In the genomic region with DNA sequence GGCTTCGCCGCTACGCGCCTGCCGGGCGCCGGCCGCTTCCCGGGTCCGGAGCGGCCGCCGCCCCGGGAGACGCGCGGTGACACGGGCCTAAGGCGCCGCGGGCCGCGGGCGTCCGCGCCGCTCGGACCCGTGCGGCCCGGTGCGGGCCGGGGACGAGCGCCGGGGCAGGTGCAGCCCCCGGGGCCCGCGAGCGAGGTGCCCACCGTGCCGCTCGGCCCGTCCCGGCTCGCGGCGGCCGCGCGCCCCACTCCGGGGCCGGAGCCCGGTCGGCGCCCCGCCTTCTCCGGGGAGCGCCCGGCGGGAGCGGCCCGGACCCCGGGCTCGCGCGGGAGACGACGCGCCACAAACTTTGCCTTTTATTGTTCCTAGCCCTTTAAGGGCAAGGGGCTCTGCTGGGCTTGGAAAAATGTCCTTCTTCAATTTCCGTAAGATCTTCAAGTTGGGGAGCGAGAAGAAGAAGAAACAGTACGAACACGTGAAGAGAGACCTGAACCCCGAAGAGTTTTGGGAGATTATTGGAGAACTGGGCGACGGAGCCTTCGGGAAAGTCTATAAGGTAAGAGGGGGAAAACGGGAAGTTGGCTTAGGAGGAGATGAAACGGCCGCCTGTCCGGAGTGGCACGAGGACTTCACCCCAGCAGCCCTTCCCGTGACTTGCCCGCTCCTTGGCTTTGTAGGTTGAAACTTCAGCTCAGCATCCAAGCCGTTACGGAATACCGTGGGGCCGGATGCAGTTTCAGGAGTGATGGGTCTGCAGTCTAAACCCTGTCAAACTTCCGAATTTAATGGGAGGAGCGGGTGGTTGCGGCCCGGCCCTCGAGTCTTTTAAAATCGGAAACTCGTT, we compare ENCODE assay signal across 8 mouse cellular contexts. TPM values are rescaled to one million over a fixed set of nuclear protein-coding genes. Genes with fewer than 3 reads are reported as not detected.
DNase-seq lines count a peak whose midpoint lies in the region; ATAC-seq and TF ChIP-seq lines count a peak whose summit lies in the region.

No protein-coding gene starts in this region.

- H3K4me2 ChIP-seq in intestine, embryonic 14.5 days (ENCODE audit: low read length): peak overlapping the region; percentile 85
- peak overlapping the region; percentile 86 for H3K4me2 ChIP-seq in liver, postnatal 0 days (ENCODE audit: low read depth, low read length)
- peak overlapping the region; percentile 97 for H3K4me2 ChIP-seq in neural tube, embryonic 13.5 days

- intact Hi-C loops in gastrocnemius, postnatal 14 days (cut with DNase I; ENCODE audit: low total_unique reads): no loop called here

- H3K27me3 ChIP-seq in MEL (ENCODE audit: control insufficient read depth in 1 of 2, insufficient read depth in 2 of 2, low read length in 2 of 2): no peaks in the 10 kb centered on the region
- no peaks in the 10 kb centered on the region for H3K27me3 ChIP-seq in intestine, embryonic 14.5 days (replicated peaks; ENCODE audit: control insufficient read depth, insufficient read depth, low read length)
- H3K27me3 ChIP-seq in liver, postnatal 0 days (ENCODE audit: insufficient read depth, low read length): no peaks in the 10 kb centered on the region
- H3K27me3 ChIP-seq in neural tube, embryonic 13.5 days: no peaks in the 10 kb centered on the region

- no peak for TF ChIP-seq RAD21 in MEL (IDR thresholded peaks at IDR 0.05; ENCODE audit: low read depth, low read length)

- H3K27ac ChIP-seq in MEL (ENCODE audit: control insufficient read depth, low read depth, low read length): peak overlapping the region; percentile 80
- peak overlapping the region; percentile 97 for H3K27ac ChIP-seq in intestine, embryonic 14.5 days (ENCODE audit: low read depth)
- peak overlapping the region; percentile 99 for H3K27ac ChIP-seq in liver, postnatal 0 days (ENCODE audit: low read depth)
- H3K27ac ChIP-seq in neural tube, embryonic 13.5 days (replicated peaks): peak overlapping the region; percentile 95

- TF ChIP-seq EP300 in MEL (IDR thresholded peaks at IDR 0.05; ENCODE audit: low read depth in 1 of 2, low read length in 2 of 2): peak; percentile 27 to 39; a peak in 1 of 4 replicates
- no peak for TF ChIP-seq EP300 in liver, postnatal 0 days (IDR thresholded peaks at IDR 0.05; ENCODE audit: low read depth)

- WGBS in intestine, embryonic 14.5 days: under 1% methylated on average over 73 of the region's 96 CpGs
- WGBS in liver, postnatal 0 days (ENCODE audit: insufficient replicate concordance): under 1% methylated on average over 71 of the region's 96 CpGs
- WGBS in neural tube, embryonic 13.5 days: under 1% methylated on average over 65 of the region's 96 CpGs

- peaks cover 9 to 15% of the 10 kb centered on the region in 2 experiments for H3K4me1 ChIP-seq in MEL (ENCODE audit: control insufficient read depth in 1 of 2, insufficient read depth in 2 of 2, low read length in 2 of 2)
- H3K4me1 ChIP-seq in intestine, embryonic 14.5 days (replicated peaks; ENCODE audit: control insufficient read depth, insufficient read depth, low read length): peaks cover 22% of the 10 kb centered on the region
- H3K4me1 ChIP-seq in liver, postnatal 0 days (ENCODE audit: insufficient read depth): peaks cover 21% of the 10 kb centered on the region
- peaks cover 32% of the 10 kb centered on the region for H3K4me1 ChIP-seq in neural tube, embryonic 13.5 days (replicated peaks)

- ATAC-seq in intestine, embryonic 14.5 days (replicated peaks; ENCODE audit: low FRiP score, low TSS enrichment, low read depth): peak; percentile 70
- peak; percentile 72 for ATAC-seq in liver, postnatal 0 days
- peak; percentile 86 for ATAC-seq in neural tube, embryonic 13.5 days (ENCODE audit: low read depth)

- H3K9me3 ChIP-seq in MEL (replicated peaks; ENCODE audit: insufficient read depth, low read length): no peaks in the 10 kb centered on the region
- no peaks in the 10 kb centered on the region for H3K9me3 ChIP-seq in intestine, embryonic 14.5 days (ENCODE audit: control insufficient read depth, low read length)
- no peaks in the 10 kb centered on the region for H3K9me3 ChIP-seq in liver, postnatal 0 days (ENCODE audit: low read length)
- H3K9me3 ChIP-seq in neural tube, embryonic 13.5 days: no peaks in the 10 kb centered on the region

- peak; percentile 68 for DNase-seq in 3T3-L1 (ENCODE audit: low read depth, low spot score)
- DNase-seq in MEL (ENCODE audit: low read depth, low spot score): peak; percentile 80
- peak; percentile 41 to 45 for DNase-seq in cerebellum, postnatal 10 days
- DNase-seq in gastrocnemius, postnatal 14 days: peak; percentile 16
- DNase-seq in intestine, embryonic 14.5 days (ENCODE audit: low spot score): peak; percentile 78
- DNase-seq in liver, postnatal 0 days: peak; percentile 50
- peak; percentile 27 for DNase-seq in urinary bladder, adult 2 months (ENCODE audit: low spot score)

- H3K79me2 ChIP-seq in MEL (ENCODE audit: control insufficient read depth, insufficient read depth, low read length, poor library complexity): peaks cover 43% of the 10 kb centered on the region

- TF ChIP-seq POLR2A in MEL (IDR thresholded peaks at IDR 0.05; ENCODE audit: control insufficient read depth in 1 of 2, insufficient read depth in 1 of 2, low read depth in 1 of 2, low read length in 2 of 2, poor library complexity in 1 of 2): peak in 1 of 2 experiments; percentile 14; a peak in 1 of 4 replicates

- peak overlapping the region; percentile 92 for H3K9ac ChIP-seq in MEL (ENCODE audit: control insufficient read depth, low read depth, low read length, poor library complexity, severe bottlenecking)
- H3K9ac ChIP-seq in intestine, embryonic 14.5 days (ENCODE audit: low read length): peak overlapping the region; percentile 97
- H3K9ac ChIP-seq in liver, postnatal 0 days (replicated peaks): peak overlapping the region; percentile 96
- peak overlapping the region; percentile 96 for H3K9ac ChIP-seq in neural tube, embryonic 13.5 days

- H3K4me3 ChIP-seq in MEL (ENCODE audit: control insufficient read depth in 1 of 2, insufficient read depth in 1 of 2, low read depth in 2 of 2, low read length in 2 of 2): peak overlapping the region; percentile 96 to 99
- peak overlapping the region; percentile 90 for H3K4me3 ChIP-seq in intestine, embryonic 14.5 days (ENCODE audit: low read depth, low read length)
- H3K4me3 ChIP-seq in liver, postnatal 0 days (ENCODE audit: low read depth, low read length): peak overlapping the region; percentile 70
- peak overlapping the region; percentile 79 for H3K4me3 ChIP-seq in neural tube, embryonic 13.5 days

- peaks cover 0 to 27% of the 10 kb centered on the region in 2 experiments; a peak in 3 of 4 replicates for H3K36me3 ChIP-seq in MEL (ENCODE audit: control insufficient read depth in 1 of 2, insufficient read depth in 2 of 2, low read length in 2 of 2)
- no peaks in the 10 kb centered on the region for H3K36me3 ChIP-seq in intestine, embryonic 14.5 days (ENCODE audit: control insufficient read depth, insufficient read depth, low read length)
- no peaks in the 10 kb centered on the region for H3K36me3 ChIP-seq in liver, postnatal 0 days (replicated peaks; ENCODE audit: insufficient read depth, low read length)
- H3K36me3 ChIP-seq in neural tube, embryonic 13.5 days: no peaks in the 10 kb centered on the region

- no peak for TF ChIP-seq CTCF in MEL (IDR thresholded peaks at IDR 0.05 in 2 of 3, conservative IDR thresholded peaks at IDR 0.05 in 1 of 3; ENCODE audit: control insufficient read depth in 1 of 3, insufficient read depth in 1 of 3, low read depth in 2 of 3, low read length in 3 of 3, poor library complexity in 1 of 3, severe bottlenecking in 1 of 3)
- no peak for TF ChIP-seq CTCF in liver, postnatal 0 days (IDR thresholded peaks at IDR 0.05; ENCODE audit: low read depth)

TF ChIP-seq in MEL, 35 proteins besides CTCF, POLR2A, EP300 and RAD21 (continues in another document):
- no peak for TF ChIP-seq MYB (IDR thresholded peaks at IDR 0.05; ENCODE audit: low read depth, low read length)
- no peak for TF ChIP-seq TCF12 (IDR thresholded peaks at IDR 0.05; ENCODE audit: low read depth, low read length)
- no peak for TF ChIP-seq BHLHE40 (IDR thresholded peaks at IDR 0.05; ENCODE audit: borderline replicate concordance, low read depth, low read length)
- TF ChIP-seq RCOR1 (IDR thresholded peaks at IDR 0.05; ENCODE audit: low read depth, low read length): 0 out of 2 replicates have a peak, but pooled peaks have one; percentile 33
- no peak for TF ChIP-seq ZC3H11A (IDR thresholded peaks at IDR 0.05; ENCODE audit: low read depth, low read length)
- no peak for TF ChIP-seq GATA1 (IDR thresholded peaks at IDR 0.05; ENCODE audit: low read depth, low read length)
- no peak for TF ChIP-seq ZKSCAN1 (IDR thresholded peaks at IDR 0.05; ENCODE audit: low read depth, low read length)
- peak; percentile 68 for TF ChIP-seq SIN3A (IDR thresholded peaks at IDR 0.05; ENCODE audit: low read length)
- no peak; the same call in 1 of the 2 replicates for TF ChIP-seq HCFC1 (IDR thresholded peaks at IDR 0.05; ENCODE audit: low read depth, low read length)
- TF ChIP-seq SMC3 (IDR thresholded peaks at IDR 0.05; ENCODE audit: low read depth, low read length): no peak
- peak; percentile 83; the same call in 1 of the 2 replicates for TF ChIP-seq UBTF (IDR thresholded peaks at IDR 0.05; ENCODE audit: borderline replicate concordance, insufficient read depth, low read depth, low read length)
- TF ChIP-seq ZMIZ1 (IDR thresholded peaks at IDR 0.05; ENCODE audit: low read depth, low read length): 0 out of 2 replicates have a peak, but pooled peaks have one; percentile 50

RNA-seq across cellular contexts. Expression of a gene that starts 0.5 kb away (rescaled TPM):
- total RNA-seq in MEL (2012; rRNA removed): 58.2 and 65.0 TPM in 2 replicates
- 100 to 1,000 TPM in 1 of 2 experiments, 10 to 100 TPM in 1; 88.2 to 103 TPM for polyA plus RNA-seq in MEL (2012; ENCODE audit: insufficient read depth in 1 of 2, insufficient read length in 2 of 2, low read depth in 1 of 2, low replicate concordance in 2 of 2, missing spikeins in 1 of 2)
- 10 to 100 TPM; 25.6 to 28.4 TPM for total RNA-seq in gastrocnemius, postnatal 14 days (2021)
- 21.1 and 24.5 TPM in 2 replicates for polyA plus RNA-seq in intestine, embryonic 14.5 days (2014; fragmentation: Nextera tagmentation; extraction: Ambion mirVana)
- 6.0 and 6.5 TPM in 2 replicates for polyA plus RNA-seq in liver, postnatal 0 days (2015; fragmentation: Nextera tagmentation; extraction: Ambion mirVana)
- 6.9 and 8.7 TPM in 2 replicates for polyA plus RNA-seq in neural tube, embryonic 13.5 days (2015; fragmentation: Nextera tagmentation; extraction: Ambion mirVana)
- 49.5 and 51.5 TPM in 2 replicates for polyA plus RNA-seq in urinary bladder, adult 2 months (2012; rRNA removed)

RNA-seq across cellular contexts. Expression of a gene that starts 42.7 kb away (rescaled TPM):
- 9.7 and 10.2 TPM in 2 replicates for total RNA-seq in MEL (2012; rRNA removed)
- polyA plus RNA-seq in MEL (2012; ENCODE audit: insufficient read depth in 1 of 2, insufficient read length in 2 of 2, low read depth in 1 of 2, low replicate concordance in 2 of 2, missing spikeins in 1 of 2): 10 to 100 TPM in 1 of 2 experiments, not detected in 1; 13.6 TPM
- 10 to 100 TPM in 1 of 2 experiments, 1 to 10 TPM in 1; 6.8 to 11.2 TPM for total RNA-seq in gastrocnemius, postnatal 14 days (2021)
- polyA plus RNA-seq in intestine, embryonic 14.5 days (2014; fragmentation: Nextera tagmentation; extraction: Ambion mirVana): 53.5 and 60.1 TPM in 2 replicates
- 4.4 and 5.4 TPM in 2 replicates for polyA plus RNA-seq in liver, postnatal 0 days (2015; fragmentation: Nextera tagmentation; extraction: Ambion mirVana)
- 33.0 and 34.0 TPM in 2 replicates for polyA plus RNA-seq in neural tube, embryonic 13.5 days (2015; fragmentation: Nextera tagmentation; extraction: Ambion mirVana)
- polyA plus RNA-seq in urinary bladder, adult 2 months (2012; rRNA removed): 19.4 and 21.2 TPM in 2 replicates

Comparison
In these comparisons a context has a peak if more than half of its experiments do, and no peak if none do; other contexts are left out.
1. Peak in every context shown above with its lines: DNase-seq, ATAC-seq, H3K4me3 ChIP-seq and H3K27ac ChIP-seq.
2. DNase-seq: peak in every context shown above with its lines; median percentile 80 in MEL; 78 in intestine, embryonic 14.5 days; 68 in 3T3-L1; 50 in liver, postnatal 0 days; 43 in cerebellum, postnatal 10 days; 27 in urinary bladder, adult 2 months; 16 in gastrocnemius, postnatal 14 days.